Comparison of ENCODE assay signal across 20 mouse cellular contexts in genomic region chr2:180071671-180072070, GRCm38 (mm10). TPM values are rescaled to one million over a fixed set of nuclear protein-coding genes. Genes with fewer than 3 reads are reported as not detected.
DNase-seq lines count a peak whose midpoint lies in the region; ATAC-seq and TF ChIP-seq lines count a peak whose summit lies in the region.
"Had no signal": no experiment of that assay in that cellular context is flagged by ENCODE, and none has a peak within 500 bp of the region (broad histone marks: within the 10 kb centered on the region; RNA-seq: fewer than 3 reads in every experiment).

No protein-coding gene starts in this region.

- TF ChIP-seq EP300 in liver, postnatal 0 days (IDR thresholded peaks at IDR 0.05; ENCODE audit: low read depth), result no peak

- H3K4me3 ChIP-seq in forebrain, postnatal 0 days (ENCODE audit: low read depth, low read length), result no peak overlapping the region
- H3K4me3 ChIP-seq in forebrain, embryonic 16.5 days (replicated peaks; ENCODE audit: low read length), result no peak overlapping the region
- no peak overlapping the region for H3K4me3 ChIP-seq in liver, embryonic 15.5 days (replicated peaks)
- H3K4me3 ChIP-seq in liver, postnatal 0 days (ENCODE audit: low read depth, low read length), result no peak overlapping the region
- H3K4me3 ChIP-seq in midbrain, embryonic 15.5 days, result no peak overlapping the region

- H3K4me1 ChIP-seq in forebrain, postnatal 0 days (ENCODE audit: insufficient read depth), result peaks cover 5% of the 10 kb centered on the region; the same call in 1 of the 2 replicates
- peaks cover 9% of the 10 kb centered on the region for H3K4me1 ChIP-seq in forebrain, embryonic 16.5 days (replicated peaks; ENCODE audit: control insufficient read depth, insufficient read depth, low read length)
- peaks cover 25% of the 10 kb centered on the region for H3K4me1 ChIP-seq in liver, embryonic 15.5 days (replicated peaks)
- H3K4me1 ChIP-seq in liver, postnatal 0 days (ENCODE audit: insufficient read depth), result peaks cover 12% of the 10 kb centered on the region
- peaks cover 15% of the 10 kb centered on the region for H3K4me1 ChIP-seq in midbrain, embryonic 15.5 days

- peaks cover 16% of the 10 kb centered on the region for H3K36me3 ChIP-seq in forebrain, postnatal 0 days (ENCODE audit: insufficient read depth)
- H3K36me3 ChIP-seq in forebrain, embryonic 16.5 days (ENCODE audit: control insufficient read depth, insufficient read depth), result peaks cover 13% of the 10 kb centered on the region
- H3K36me3 ChIP-seq in liver, embryonic 15.5 days (replicated peaks), result peaks cover 7% of the 10 kb centered on the region; the same call in 1 of the 2 replicates
- 0 out of 2 replicates have a peak, but pooled peaks cover 7% of the 10 kb centered on the region for H3K36me3 ChIP-seq in liver, postnatal 0 days (replicated peaks; ENCODE audit: insufficient read depth, low read length)
- peaks cover 17% of the 10 kb centered on the region; the same call in 1 of the 2 replicates for H3K36me3 ChIP-seq in midbrain, embryonic 15.5 days (replicated peaks)

- no peak for TF ChIP-seq CTCF in forebrain, postnatal 0 days (IDR thresholded peaks at IDR 0.05; ENCODE audit: low read depth)
- TF ChIP-seq CTCF in liver, postnatal 0 days (IDR thresholded peaks at IDR 0.05; ENCODE audit: low read depth), result no peak

- H3K27ac ChIP-seq in forebrain, postnatal 0 days (ENCODE audit: low read depth, low read length), result no peak overlapping the region
- no peak overlapping the region for H3K27ac ChIP-seq in forebrain, embryonic 16.5 days (ENCODE audit: low read length)
- H3K27ac ChIP-seq in liver, embryonic 15.5 days (replicated peaks), result no peak overlapping the region
- no peak overlapping the region for H3K27ac ChIP-seq in liver, postnatal 0 days (ENCODE audit: low read depth)
- H3K27ac ChIP-seq in midbrain, embryonic 15.5 days, result no peak overlapping the region
- H3K27ac ChIP-seq: heart, embryonic 15.5 days; limb, embryonic 12.5 days had no signal

- no peak overlapping the region for H3K9ac ChIP-seq in forebrain, postnatal 0 days
- no peak overlapping the region for H3K9ac ChIP-seq in forebrain, embryonic 16.5 days (replicated peaks; ENCODE audit: low read depth, low read length)
- no peak overlapping the region for H3K9ac ChIP-seq in liver, embryonic 15.5 days
- H3K9ac ChIP-seq in liver, postnatal 0 days (replicated peaks), result no peak overlapping the region
- no peak overlapping the region for H3K9ac ChIP-seq in midbrain, embryonic 15.5 days

- H3K9me3 ChIP-seq in forebrain, postnatal 0 days (ENCODE audit: low read length), result no peaks in the 10 kb centered on the region
- no peaks in the 10 kb centered on the region for H3K9me3 ChIP-seq in forebrain, embryonic 16.5 days (ENCODE audit: control insufficient read depth, low read length)
- no peaks in the 10 kb centered on the region for H3K9me3 ChIP-seq in liver, embryonic 15.5 days (replicated peaks)
- H3K9me3 ChIP-seq in liver, postnatal 0 days (ENCODE audit: low read length), result no peaks in the 10 kb centered on the region
- no peaks in the 10 kb centered on the region for H3K9me3 ChIP-seq in midbrain, embryonic 15.5 days
- H3K9me3 ChIP-seq: heart, embryonic 15.5 days; hindbrain, embryonic 10.5 days; limb, embryonic 12.5 days had no signal

- no peak for ATAC-seq in forebrain, postnatal 0 days
- ATAC-seq in forebrain, embryonic 16.5 days, result no peak
- no peak for ATAC-seq in liver, embryonic 15.5 days (ENCODE audit: insufficient read depth)
- no peak for ATAC-seq in liver, postnatal 0 days
- no peak for ATAC-seq in midbrain, embryonic 15.5 days (replicated peaks)

- H3K4me2 ChIP-seq in forebrain, postnatal 0 days (ENCODE audit: low read depth), result 0 out of 2 replicates have a peak overlapping the region, but pooled peaks have one; percentile 63
- no peak overlapping the region for H3K4me2 ChIP-seq in forebrain, embryonic 16.5 days (ENCODE audit: low read length)
- peak overlapping the region; percentile 84; the same call in 1 of the 2 replicates for H3K4me2 ChIP-seq in liver, embryonic 15.5 days
- H3K4me2 ChIP-seq in liver, postnatal 0 days (ENCODE audit: low read depth, low read length), result no peak overlapping the region
- H3K4me2 ChIP-seq in midbrain, embryonic 15.5 days, result peak overlapping the region; percentile 75

- no peaks in the 10 kb centered on the region for H3K27me3 ChIP-seq in forebrain, postnatal 0 days (ENCODE audit: insufficient read depth, low read length)
- H3K27me3 ChIP-seq in forebrain, embryonic 16.5 days (replicated peaks; ENCODE audit: control insufficient read depth, insufficient read depth, low read length), result no peaks in the 10 kb centered on the region
- H3K27me3 ChIP-seq in liver, embryonic 15.5 days, result no peaks in the 10 kb centered on the region
- no peaks in the 10 kb centered on the region for H3K27me3 ChIP-seq in liver, postnatal 0 days (ENCODE audit: insufficient read depth, low read length)
- no peaks in the 10 kb centered on the region for H3K27me3 ChIP-seq in midbrain, embryonic 15.5 days (replicated peaks)
- H3K27me3 ChIP-seq: heart, embryonic 15.5 days; limb, embryonic 12.5 days had no signal

- no peak for DNase-seq in forebrain, postnatal 0 days
- no peak for DNase-seq in liver, postnatal 0 days
- DNase-seq in ZHBTc4 (ENCODE audit: low read depth, low spot score), result peak; percentile 37
- DNase-seq in layer of hippocampus, postnatal 10 days (ENCODE audit: low spot score in 2 of 2), result no peak
- DNase-seq: adrenal gland, postnatal 14 days; cerebellum, adult 8-10 months; embryo, embryonic 11 days; kidney, adult 2 months; kidney, postnatal 4 days; lung, embryonic 14.5 days; right cerebral cortex, postnatal 25 days had no signal

- WGBS in forebrain, postnatal 0 days, result 83% methylated on average over 2 of the region's 2 CpGs
- 67% methylated on average over 2 of the region's 2 CpGs for WGBS in forebrain, embryonic 16.5 days
- 66% methylated on average over 2 of the region's 2 CpGs for WGBS in liver, embryonic 15.5 days (ENCODE audit: insufficient replicate concordance)
- 78% methylated on average over 2 of the region's 2 CpGs for WGBS in liver, postnatal 0 days (ENCODE audit: insufficient replicate concordance)
- WGBS in midbrain, embryonic 15.5 days, result 76% methylated on average over 2 of the region's 2 CpGs

RNA-seq across cellular contexts. Expression of gene Mtg2, which starts 1.3 kb away (rescaled TPM):
- 27.9 and 32.2 TPM in 2 replicates for total RNA-seq in forebrain, postnatal 0 days (2014; rRNA removed)
- 23.5 and 25.5 TPM in 2 replicates for polyA plus RNA-seq in forebrain, postnatal 0 days (2015; fragmentation: Nextera tagmentation; extraction: Ambion mirVana)
- 33.5 and 38.1 TPM in 2 replicates for polyA plus RNA-seq in forebrain, embryonic 16.5 days (2015; fragmentation: Nextera tagmentation; extraction: Ambion mirVana)
- 11.1 and 12.5 TPM in 2 replicates for polyA plus RNA-seq in liver, embryonic 15.5 days (2015; fragmentation: Nextera tagmentation; extraction: Ambion mirVana)
- 9.6 and 9.8 TPM in 2 replicates for polyA plus RNA-seq in liver, postnatal 0 days (2015; fragmentation: Nextera tagmentation; extraction: Ambion mirVana)
- polyA plus RNA-seq in midbrain, embryonic 15.5 days (2015; fragmentation: Nextera tagmentation; extraction: Ambion mirVana), result 37.4 and 37.7 TPM in 2 replicates
- 10 to 100 TPM; 15.0 to 17.7 TPM for total RNA-seq in layer of hippocampus, postnatal 10 days (2021)

RNA-seq across cellular contexts. Expression of gene Ss18l1, which starts 29.4 kb away (rescaled TPM):
- total RNA-seq in forebrain, postnatal 0 days (2014; rRNA removed), result 82.6 and 104 TPM in 2 replicates
- 32.8 and 47.0 TPM in 2 replicates for polyA plus RNA-seq in forebrain, postnatal 0 days (2015; fragmentation: Nextera tagmentation; extraction: Ambion mirVana)
- polyA plus RNA-seq in forebrain, embryonic 16.5 days (2015; fragmentation: Nextera tagmentation; extraction: Ambion mirVana), result 70.1 and 73.5 TPM in 2 replicates
- polyA plus RNA-seq in liver, embryonic 15.5 days (2015; fragmentation: Nextera tagmentation; extraction: Ambion mirVana), result 0.75 and 0.88 TPM in 2 replicates
- polyA plus RNA-seq in liver, postnatal 0 days (2015; fragmentation: Nextera tagmentation; extraction: Ambion mirVana), result 0.50 and 0.62 TPM in 2 replicates
- polyA plus RNA-seq in midbrain, embryonic 15.5 days (2015; fragmentation: Nextera tagmentation; extraction: Ambion mirVana), result 70.1 and 73.0 TPM in 2 replicates
- total RNA-seq in layer of hippocampus, postnatal 10 days (2021), result 10 to 100 TPM; 38.0 to 40.6 TPM

RNA-seq across cellular contexts. Expression of gene Psma7, which starts 29.4 kb away (rescaled TPM):
- total RNA-seq in forebrain, postnatal 0 days (2014; rRNA removed), result 301 and 392 TPM in 2 replicates
- 581 and 734 TPM in 2 replicates for polyA plus RNA-seq in forebrain, postnatal 0 days (2015; fragmentation: Nextera tagmentation; extraction: Ambion mirVana)
- polyA plus RNA-seq in forebrain, embryonic 16.5 days (2015; fragmentation: Nextera tagmentation; extraction: Ambion mirVana), result 537 and 590 TPM in 2 replicates
- 241 and 252 TPM in 2 replicates for polyA plus RNA-seq in liver, embryonic 15.5 days (2015; fragmentation: Nextera tagmentation; extraction: Ambion mirVana)
- polyA plus RNA-seq in liver, postnatal 0 days (2015; fragmentation: Nextera tagmentation; extraction: Ambion mirVana), result 264 and 278 TPM in 2 replicates
- 521 and 530 TPM in 2 replicates for polyA plus RNA-seq in midbrain, embryonic 15.5 days (2015; fragmentation: Nextera tagmentation; extraction: Ambion mirVana)
- 100 to 1,000 TPM; 215 to 226 TPM for total RNA-seq in layer of hippocampus, postnatal 10 days (2021)

RNA-seq across cellular contexts. Expression of gene Hrh3, which starts 32.6 kb away (rescaled TPM):
- total RNA-seq in forebrain, postnatal 0 days (2014; rRNA removed), result 11.3 and 13.3 TPM in 2 replicates
- 4.6 and 6.1 TPM in 2 replicates for polyA plus RNA-seq in forebrain, postnatal 0 days (2015; fragmentation: Nextera tagmentation; extraction: Ambion mirVana)
- 1.8 and 2.4 TPM in 2 replicates for polyA plus RNA-seq in forebrain, embryonic 16.5 days (2015; fragmentation: Nextera tagmentation; extraction: Ambion mirVana)
- not detected in 2 replicates for polyA plus RNA-seq in liver, embryonic 15.5 days (2015; fragmentation: Nextera tagmentation; extraction: Ambion mirVana)
- polyA plus RNA-seq in liver, postnatal 0 days (2015; fragmentation: Nextera tagmentation; extraction: Ambion mirVana), result not detected in 2 replicates
- 3.2 and 3.7 TPM in 2 replicates for polyA plus RNA-seq in midbrain, embryonic 15.5 days (2015; fragmentation: Nextera tagmentation; extraction: Ambion mirVana)
- 10 to 100 TPM; 15.3 to 16.2 TPM for total RNA-seq in layer of hippocampus, postnatal 10 days (2021)
- total RNA-seq: adrenal gland, postnatal 14 days; granulocyte monocyte progenitor cell, adult 5-6 weeks; megakaryocyte progenitor cell, adult 5-6 weeks; MEL had no signal
- polyA plus RNA-seq: heart, embryonic 15.5 days; lung, embryonic 14.5 days had no signal

RNA-seq across cellular contexts. Expression of gene Lsm14b, which starts 46.9 kb away (rescaled TPM):
- total RNA-seq in forebrain, postnatal 0 days (2014; rRNA removed), result 154 and 162 TPM in 2 replicates
- polyA plus RNA-seq in forebrain, postnatal 0 days (2015; fragmentation: Nextera tagmentation; extraction: Ambion mirVana), result 24.4 and 24.8 TPM in 2 replicates
- polyA plus RNA-seq in forebrain, embryonic 16.5 days (2015; fragmentation: Nextera tagmentation; extraction: Ambion mirVana), result 23.8 and 26.1 TPM in 2 replicates
- 1.3 TPM in 2 replicates for polyA plus RNA-seq in liver, embryonic 15.5 days (2015; fragmentation: Nextera tagmentation; extraction: Ambion mirVana)
- 1.6 and 1.7 TPM in 2 replicates for polyA plus RNA-seq in liver, postnatal 0 days (2015; fragmentation: Nextera tagmentation; extraction: Ambion mirVana)
- 21.0 and 21.1 TPM in 2 replicates for polyA plus RNA-seq in midbrain, embryonic 15.5 days (2015; fragmentation: Nextera tagmentation; extraction: Ambion mirVana)
- total RNA-seq in layer of hippocampus, postnatal 10 days (2021), result 100 to 1,000 TPM; 129 to 134 TPM

Comparison
In these comparisons a context has a peak if more than half of its experiments do, and no peak if none do; other contexts are left out.
1. H3K4me2 ChIP-seq: peak in forebrain, postnatal 0 days (single experiment), liver, embryonic 15.5 days (single experiment) and midbrain, embryonic 15.5 days (single experiment); none in forebrain, embryonic 16.5 days (single experiment) and liver, postnatal 0 days (single experiment).
2. RNA of gene Ss18l1, which starts 29.4 kb away (polyA plus RNA-seq): 70.1 to 73.0 TPM in midbrain, embryonic 15.5 days, 70.1 to 73.5 TPM in forebrain, embryonic 16.5 days and 32.8 to 47.0 TPM in forebrain, postnatal 0 days; 0.75 to 0.88 TPM in liver, embryonic 15.5 days and 0.50 to 0.62 TPM in liver, postnatal 0 days; every median in the first group is over 10 times any median in the second.